Mouse (Mus musculus) forebrain, embryonic 10.5 days (tissue): ENCODE data around the gene Gm45717. TPM values are rescaled to one million over a fixed set of nuclear protein-coding genes. Genes with fewer than 3 reads are reported as not detected.

Source experiments
- DNase-seq: peaks from one replicate; pipeline ENCODE4 v3.0.0-alpha.2; 2017; ENCODE audit warnings: low spot score; ENCODE audit errors: extremely low spot score
- H3K27ac ChIP-seq: fragments of 300-500 bp; sonication (generic); 2 replicates; pipeline ENCODE4 v1.5.1; 2016; ENCODE audit warnings: mild to moderate bottlenecking
- H3K27me3 ChIP-seq: fragments of 300-500 bp; sonication (generic); 2 replicates; pipeline ENCODE4 v1.6.1; 2016; ENCODE audit warnings: mild to moderate bottlenecking; ENCODE audit not compliant: poor library complexity, severe bottlenecking
- H3K36me3 ChIP-seq: fragments of 300-500 bp; sonication (generic); replicated peaks from 2 replicates; pipeline ENCODE4 v1.6.1; 2016; ENCODE audit warnings: mild to moderate bottlenecking, moderate library complexity
- H3K4me1 ChIP-seq: fragments of 300-500 bp; sonication (generic); 2 replicates; pipeline ENCODE4 v1.6.1; 2016
- H3K4me3 ChIP-seq: fragments of 300-500 bp; sonication (generic); 2 replicates; pipeline ENCODE4 v1.5.1; 2016; ENCODE audit warnings: mild to moderate bottlenecking, moderate library complexity
- H3K9me3 ChIP-seq: fragments of 300-500 bp; sonication (generic); 2 replicates; pipeline ENCODE4 v1.6.1; 2016; ENCODE audit warnings: mild to moderate bottlenecking, moderate library complexity
- WGBS: fragments of 180-500 bp; shearing (Covaris S2); methylation state at CpG from one replicate; pipeline ENCODE4 v1.1.7; 2016; 5-methylcytosine and 5-hydroxymethylcytosine counted together
- polyA plus RNA-seq: library from polyadenylated mRNA; unstranded; fragments of >200 nt; fragmentation: Nextera tagmentation; extraction: Ambion mirVana; gene quantifications from 2 replicates; pipeline ENCODE4 v1.2.1, GENCODE M21; 2016

Gm45717 gene
- polyA plus RNA-seq, 1 experiment from 2014 or later = 0.33 TPM

- WGBS = 86% methylated on average over 6 of the region's 6 CpGs
- no peak for DNase-seq
- Histone ChIP-seq H3K9me3 (no peaks in the 10 kb centered on the region), H3K27ac (no peak overlapping the region), H3K36me3 (peaks cover 61% of the 10 kb centered on the region), H3K27me3 (no peaks in the 10 kb centered on the region), H3K4me3 (no peak overlapping the region), H3K4me1 (peaks cover 41% of the 10 kb centered on the region)
These were observed 6.5 kb downstream of the Gm45717 start for GRCm38 (mm10) chr7:140949255-140949654.

GRCm38 (mm10) chr7:140948161-140948560 lies 7.6 kb downstream of the Gm45717 start:
- no peak overlapping the region for H3K4me3 ChIP-seq
- no peak for DNase-seq
- H3K9me3 ChIP-seq = no peaks in the 10 kb centered on the region
- H3K36me3 ChIP-seq = peaks cover 61% of the 10 kb centered on the region
- no peaks in the 10 kb centered on the region for H3K27me3 ChIP-seq
- peaks cover 33% of the 10 kb centered on the region for H3K4me1 ChIP-seq
- 89% methylated on average over 8 of the region's 8 CpGs for WGBS
- no peak overlapping the region for H3K27ac ChIP-seq

DNA sequence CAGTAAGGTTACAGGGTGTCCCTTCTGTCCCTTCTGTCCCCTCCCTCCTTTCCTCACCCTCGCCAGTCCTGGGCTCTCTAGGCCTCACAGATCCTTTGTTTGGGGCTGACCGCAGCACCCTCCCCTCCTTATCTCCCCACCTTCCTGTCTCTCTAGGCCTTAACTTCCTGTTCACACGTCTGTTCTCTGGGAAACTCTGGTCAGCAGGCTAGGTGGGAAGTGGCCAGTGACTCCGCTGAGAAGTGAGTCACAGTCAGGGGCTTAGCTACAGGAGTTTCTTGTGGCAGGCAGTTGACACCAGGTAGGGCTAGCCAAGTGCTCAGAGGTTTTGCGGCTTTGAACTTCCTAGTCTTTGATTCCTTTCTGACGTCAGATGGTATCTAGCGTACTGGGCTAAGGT lies 8.8 kb downstream of the Gm45717 start:
- no peaks in the 10 kb centered on the region for H3K9me3 ChIP-seq
- no peaks in the 10 kb centered on the region for H3K27me3 ChIP-seq
- H3K36me3 ChIP-seq = peaks cover 55% of the 10 kb centered on the region
- no peak overlapping the region for H3K27ac ChIP-seq
- H3K4me1 ChIP-seq = peaks cover 33% of the 10 kb centered on the region
- DNase-seq = no peak
- no peak overlapping the region for H3K4me3 ChIP-seq
- 73% methylated on average over 7 of the region's 7 CpGs for WGBS

DNA sequence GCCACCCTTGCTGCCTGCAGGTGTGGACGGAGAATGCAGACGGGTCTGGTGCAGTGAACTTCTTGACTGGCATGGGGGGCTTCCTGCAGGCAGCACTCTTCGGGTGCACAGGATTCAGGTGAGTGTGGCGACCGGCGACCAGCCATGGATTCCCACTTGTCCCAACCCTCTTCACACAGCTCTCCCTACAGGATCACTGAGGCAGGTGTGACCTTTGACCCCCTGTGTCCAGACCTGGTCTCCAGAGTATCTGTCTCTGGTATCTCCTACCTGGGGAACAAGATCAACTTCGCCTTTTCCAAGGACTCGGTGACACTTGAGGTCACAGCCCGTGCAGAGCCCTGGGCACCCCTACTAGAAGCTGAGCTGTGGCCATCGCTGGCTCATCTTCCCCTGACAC lies 9.4 kb downstream of the Gm45717 start:
- no peaks in the 10 kb centered on the region for H3K9me3 ChIP-seq
- WGBS = 93% methylated on average over 10 of the region's 10 CpGs
- no peak for DNase-seq
- peaks cover 55% of the 10 kb centered on the region for H3K36me3 ChIP-seq
- no peaks in the 10 kb centered on the region for H3K27me3 ChIP-seq
- no peak overlapping the region for H3K4me3 ChIP-seq
- peaks cover 34% of the 10 kb centered on the region for H3K4me1 ChIP-seq
- H3K27ac ChIP-seq = no peak overlapping the region

DNA sequence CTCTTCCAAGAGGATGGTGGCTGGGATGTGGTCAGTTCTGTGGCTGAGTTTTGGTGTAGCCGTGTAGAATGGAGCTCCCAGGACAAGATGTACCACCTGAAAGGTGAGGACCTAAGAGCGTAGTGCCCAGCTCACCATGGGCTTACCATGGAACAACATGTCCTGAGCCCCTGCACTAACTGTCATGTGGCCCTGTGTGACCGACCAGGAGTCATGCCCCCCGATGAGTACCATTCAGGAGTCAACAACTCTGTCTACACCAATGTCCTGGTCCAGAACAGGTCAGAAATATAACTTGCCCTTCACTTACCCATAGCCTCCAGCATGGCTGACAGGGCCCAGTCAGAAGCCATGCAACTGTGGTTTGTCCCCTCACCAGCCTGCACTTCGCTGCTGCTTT lies 10.5 kb downstream of the Gm45717 start:
- no peak overlapping the region for H3K4me3 ChIP-seq
- peaks cover 30% of the 10 kb centered on the region for H3K4me1 ChIP-seq
- DNase-seq = no peak
- peaks cover 54% of the 10 kb centered on the region for H3K36me3 ChIP-seq
- no peaks in the 10 kb centered on the region for H3K27me3 ChIP-seq
- WGBS = 91% methylated on average over 5 of the region's 5 CpGs
- H3K9me3 ChIP-seq = no peaks in the 10 kb centered on the region
- H3K27ac ChIP-seq = no peak overlapping the region

- no peaks in the 10 kb centered on the region for H3K9me3 ChIP-seq
- WGBS = 93% methylated on average over 7 of the region's 7 CpGs
- H3K4me1 ChIP-seq = peaks cover 33% of the 10 kb centered on the region
- peaks cover 6% of the 10 kb centered on the region for H3K27me3 ChIP-seq
- peaks cover 44% of the 10 kb centered on the region for H3K36me3 ChIP-seq
- no peak overlapping the region for H3K27ac ChIP-seq
- no peak for DNase-seq
- H3K4me3 ChIP-seq = no peak overlapping the region
These were observed 11.5 kb downstream of the Gm45717 start for GRCm38 (mm10) chr7:140944236-140944635.

DNA sequence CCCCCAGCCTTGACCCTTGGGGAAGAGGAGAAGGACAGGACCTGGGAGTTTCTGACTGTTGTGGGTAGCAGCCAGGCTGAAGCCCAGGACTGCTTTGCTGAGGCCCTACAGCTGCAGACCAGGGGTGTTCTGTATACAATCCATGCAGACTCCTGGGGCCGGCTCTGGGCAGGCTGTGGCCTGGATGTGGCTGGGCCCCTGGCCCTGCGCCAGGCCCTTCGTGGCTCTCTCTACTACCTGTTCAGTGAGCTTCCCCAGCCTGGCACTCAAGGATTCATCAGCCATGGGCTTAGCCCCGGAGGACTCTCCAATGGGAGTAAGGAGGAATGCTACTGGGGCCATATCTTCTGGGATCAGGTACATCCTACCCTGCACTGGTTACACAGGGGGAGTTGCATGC lies 12.4 kb downstream of the Gm45717 start:
- no peak overlapping the region for H3K27ac ChIP-seq
- no peak overlapping the region for H3K4me3 ChIP-seq
- H3K4me1 ChIP-seq = peaks cover 36% of the 10 kb centered on the region
- DNase-seq = no peak
- WGBS = 84% methylated on average over 4 of the region's 4 CpGs
- H3K9me3 ChIP-seq = no peaks in the 10 kb centered on the region
- peaks cover 7% of the 10 kb centered on the region for H3K27me3 ChIP-seq
- peaks cover 35% of the 10 kb centered on the region for H3K36me3 ChIP-seq

GRCm38 (mm10) chr7:140942811-140943210 lies 12.9 kb downstream of the Gm45717 start:
- Histone ChIP-seq H3K36me3 (peaks cover 30% of the 10 kb centered on the region), H3K4me1 (peaks cover 36% of the 10 kb centered on the region), H3K27ac (no peak overlapping the region), H3K27me3 (peaks cover 7% of the 10 kb centered on the region), H3K9me3 (no peaks in the 10 kb centered on the region), H3K4me3 (no peak overlapping the region)
- WGBS = 86% methylated on average over 10 of the region's 10 CpGs
- DNase-seq = no peak

- Histone ChIP-seq H3K4me1 (peaks cover 36% of the 10 kb centered on the region), H3K9me3 (no peaks in the 10 kb centered on the region), H3K27me3 (peaks cover 7% of the 10 kb centered on the region), H3K27ac (peak overlapping the region; percentile 92), H3K36me3 (peaks cover 25% of the 10 kb centered on the region), H3K4me3 (peak overlapping the region; percentile 63)
- 68% methylated on average over 9 of the region's 9 CpGs for WGBS
- no peak for DNase-seq
These were observed 13.4 kb downstream of the Gm45717 start for GRCm38 (mm10) chr7:140942341-140942740.

GRCm38 (mm10) chr7:140941222-140942051 lies 14.3 kb downstream of the Gm45717 start, which contains the start of gene Pgghg:
Pgghg (plus strand) TSS chr7:140941391.
- Histone ChIP-seq H3K27me3 (peaks cover 7% of the 10 kb centered on the region), H3K27ac (peak within 1 kb of the TSS; percentile 92), H3K4me3 (peak within 1 kb of the TSS; percentile 63), H3K9me3 (no peaks in the 10 kb centered on the region), H3K4me1 (peaks cover 36% of the 10 kb centered on the region), H3K36me3 (peaks cover 16% of the 10 kb centered on the region)
- DNase-seq = peak; percentile 87
- 4% methylated on average over 33 of the region's 33 CpGs for WGBS

DNA sequence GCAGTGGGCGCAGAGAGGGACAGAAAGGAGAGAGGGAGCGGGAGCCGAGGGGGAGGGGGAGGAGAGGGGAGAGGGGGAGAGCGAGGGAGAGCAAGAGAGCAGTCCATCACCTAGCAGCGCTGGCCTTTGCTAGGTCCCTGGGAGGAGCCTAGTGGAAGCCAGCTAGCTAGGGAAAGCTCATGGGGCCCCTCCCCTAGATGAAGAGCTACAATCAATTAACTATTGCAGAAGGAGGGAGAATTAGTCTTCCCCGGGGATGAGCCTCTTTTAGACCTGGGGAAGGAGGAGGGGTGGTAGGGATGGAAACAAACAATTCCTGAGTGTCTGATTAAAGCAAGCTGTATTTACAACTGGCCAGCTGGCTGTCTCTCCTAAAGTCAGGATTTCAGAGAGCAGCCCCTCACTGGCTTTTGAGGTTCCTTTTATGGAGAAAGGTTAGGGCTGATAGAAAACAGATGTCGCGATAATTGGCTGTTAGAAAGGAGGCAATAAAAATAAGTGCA lies 16.0 kb downstream of the Gm45717 start:
- Histone ChIP-seq H3K4me1 (peaks cover 36% of the 10 kb centered on the region), H3K4me3 (0 out of 2 replicates have a peak overlapping the region, but pooled peaks have one; percentile 12), H3K36me3 (peaks cover under 1% of the 10 kb centered on the region; the same call in 1 of the 2 replicates), H3K27me3 (peaks cover 14% of the 10 kb centered on the region), H3K27ac (peak overlapping the region; percentile 65), H3K9me3 (no peaks in the 10 kb centered on the region)
- 11% methylated on average over 8 of the region's 8 CpGs for WGBS
- DNase-seq = no peak

DNA sequence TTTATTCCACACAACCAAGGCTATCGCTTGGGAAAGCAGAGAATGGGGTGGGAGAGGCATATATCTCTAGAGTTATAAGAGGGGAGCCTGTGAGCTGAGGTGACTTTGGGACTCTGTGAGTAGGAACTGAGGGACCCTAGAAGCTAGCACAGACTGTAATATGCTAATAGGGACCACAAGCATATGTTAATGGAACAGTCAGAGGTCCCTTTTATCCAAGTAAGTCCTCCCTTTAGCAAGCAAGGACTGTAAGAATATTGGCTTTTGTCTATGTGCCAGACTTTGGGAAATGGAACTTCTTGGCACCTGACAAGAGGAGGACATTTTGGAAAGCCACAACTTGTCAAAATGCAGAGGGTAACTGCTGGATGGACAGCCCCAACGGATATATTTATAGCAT lies 16.8 kb downstream of the Gm45717 start:
- no peak for DNase-seq
- Histone ChIP-seq H3K9me3 (no peaks in the 10 kb centered on the region), H3K27me3 (peaks cover 14% of the 10 kb centered on the region), H3K27ac (no peak overlapping the region), H3K4me3 (no peak overlapping the region), H3K4me1 (peaks cover 36% of the 10 kb centered on the region), H3K36me3 (no peaks in the 10 kb centered on the region)
- 18% methylated on average over 2 of the region's 2 CpGs for WGBS

- DNase-seq = no peak
- Histone ChIP-seq H3K9me3 (no peaks in the 10 kb centered on the region), H3K36me3 (no peaks in the 10 kb centered on the region), H3K27me3 (peaks cover 14% of the 10 kb centered on the region), H3K4me3 (no peak overlapping the region), H3K4me1 (peaks cover 36% of the 10 kb centered on the region), H3K27ac (no peak overlapping the region)
- WGBS = 47% methylated on average over 3 of the region's 3 CpGs
These were observed 17.3 kb downstream of the Gm45717 start for GRCm38 (mm10) chr7:140938436-140938835.
